Mouse (Mus musculus): ENCODE data around the gene Rnf181. TPM values are rescaled to one million over a fixed set of nuclear protein-coding genes. Genes with fewer than 3 reads are reported as not detected.

Rnf181 gene
- total RNA-seq, 2 experiments from 2014 or later = 37.1 to 44.0 TPM

DNA sequence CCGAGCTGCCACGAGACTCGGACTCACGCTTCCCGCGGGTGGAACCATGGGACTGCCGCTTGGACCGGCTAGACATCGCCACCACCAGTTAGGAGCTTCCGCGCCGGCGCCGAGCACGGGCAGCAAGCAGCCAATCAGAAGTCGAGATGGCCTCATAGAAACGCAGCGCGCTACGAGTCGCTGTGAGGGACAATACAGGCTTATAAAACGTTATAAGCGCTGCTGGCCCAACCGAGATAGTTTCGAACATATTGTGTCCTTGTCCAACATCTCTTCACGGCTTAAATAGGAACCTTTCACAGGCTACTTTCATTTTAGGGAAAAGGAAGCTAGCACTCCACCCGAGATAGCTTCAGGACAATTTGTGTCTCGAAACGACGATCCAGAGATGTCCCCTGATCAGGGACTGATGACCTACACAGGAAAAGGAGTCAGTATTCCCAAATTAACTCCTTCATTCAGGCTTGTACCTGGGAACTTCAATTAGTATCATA lies 21.6 kb downstream of the Rnf181 start, which contains the start of gene Usp39:
TSS of gene Usp39 (minus strand) at position 111 of the 494 bp plus-strand sequence.
- peak; percentile 88 for ATAC-seq (replicated peaks; ENCODE audit: low FRiP score, poor library complexity, severe bottlenecking)

DNA sequence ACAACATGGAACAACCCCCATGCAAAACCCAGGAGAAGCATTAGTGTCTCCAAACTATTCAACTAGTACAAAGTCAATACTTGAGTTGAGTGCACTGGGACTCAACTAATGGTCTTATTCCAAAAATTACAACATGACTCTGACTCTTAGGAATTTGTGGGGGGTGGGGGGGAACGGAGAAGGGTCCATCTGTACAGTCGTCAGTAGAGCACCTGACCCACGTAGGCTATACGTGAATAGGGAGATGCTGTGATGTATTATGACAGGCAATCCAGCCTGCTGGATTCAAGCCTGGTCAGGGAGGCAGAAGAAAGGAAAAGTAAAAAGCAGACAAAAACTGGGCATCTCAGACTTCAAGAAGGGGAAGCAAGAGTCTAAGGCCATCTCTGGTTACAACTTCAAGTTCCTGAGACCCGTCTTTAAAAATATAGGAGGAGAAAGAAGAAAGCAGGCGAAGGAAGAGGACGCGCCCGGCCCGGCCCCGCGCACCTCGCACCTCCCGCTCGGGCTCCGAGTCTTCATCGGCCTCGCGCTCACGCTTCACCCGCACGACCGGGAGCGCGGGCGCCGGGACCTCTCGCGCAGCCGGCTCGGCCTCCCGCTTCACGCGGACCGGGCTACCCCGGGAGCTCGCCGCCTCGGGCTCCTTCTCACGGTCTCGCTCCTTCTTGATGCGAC lies 22.2 kb downstream of the Rnf181 start:
- peak; percentile 46 for ATAC-seq (replicated peaks; ENCODE audit: low FRiP score, poor library complexity, severe bottlenecking)

DNA sequence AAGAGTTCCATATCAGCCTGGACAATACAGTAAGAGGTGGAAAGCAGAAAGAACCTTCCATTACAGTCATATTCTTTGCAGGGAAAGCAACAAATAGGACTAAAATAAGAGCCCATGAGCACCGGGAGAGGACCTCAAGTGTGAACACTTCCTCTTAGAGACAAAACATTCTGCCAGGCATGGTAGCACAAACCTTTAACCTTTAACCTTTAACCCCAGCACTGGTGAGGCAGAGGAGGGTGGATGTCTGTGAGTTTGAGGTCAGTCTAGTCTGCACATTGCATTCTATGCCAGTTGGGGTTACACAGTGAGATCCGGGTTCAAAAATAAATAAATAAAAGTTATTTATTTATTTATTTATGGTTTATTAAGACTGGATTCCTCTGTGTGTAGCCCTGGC lies 26.3 kb downstream of the Rnf181 start:
- ATAC-seq (replicated peaks; ENCODE audit: low FRiP score, poor library complexity, severe bottlenecking) = no peak

DNA sequence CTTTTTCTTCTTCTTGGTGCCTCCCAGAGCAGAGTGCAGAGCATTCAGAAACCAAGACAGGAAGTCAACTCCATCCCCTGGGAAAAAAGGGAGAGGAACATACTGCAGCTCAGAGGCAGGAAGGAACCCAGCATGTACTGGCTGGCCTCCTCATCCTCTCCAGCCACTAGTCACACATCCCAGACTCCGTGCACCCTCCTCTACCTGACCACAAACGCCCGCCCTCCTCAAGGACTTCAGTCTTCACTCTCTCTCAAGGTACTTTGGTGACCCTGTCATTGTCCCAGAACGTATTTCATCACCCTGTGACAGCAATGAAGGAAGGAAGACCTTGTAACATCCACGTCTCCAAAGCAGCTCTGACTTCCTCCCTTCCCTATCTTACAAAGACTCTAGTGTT lies 33.6 kb downstream of the Rnf181 start:
- ATAC-seq (replicated peaks; ENCODE audit: low FRiP score, poor library complexity, severe bottlenecking) = no peak

DNA sequence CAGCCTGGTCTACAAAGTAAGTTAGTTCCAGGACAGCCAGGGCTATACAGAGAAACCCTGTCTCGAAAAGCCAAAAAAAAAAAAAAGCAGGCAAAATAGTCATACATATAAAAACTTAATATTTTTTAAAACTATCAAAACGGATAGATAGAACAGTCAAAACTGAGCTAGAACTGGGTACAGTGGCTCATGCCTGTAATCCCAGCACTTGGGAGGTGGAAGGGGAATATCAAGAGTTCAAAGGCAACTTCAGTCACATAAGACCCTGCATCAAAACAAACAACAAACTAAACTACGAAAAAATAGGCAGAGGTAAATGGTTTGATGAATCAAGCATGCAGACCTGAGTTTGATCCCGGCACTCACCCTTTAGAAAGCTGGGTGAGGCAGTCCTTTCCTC lies 36.6 kb downstream of the Rnf181 start:
- ATAC-seq (replicated peaks; ENCODE audit: low FRiP score, poor library complexity, severe bottlenecking) = no peak

DNA sequence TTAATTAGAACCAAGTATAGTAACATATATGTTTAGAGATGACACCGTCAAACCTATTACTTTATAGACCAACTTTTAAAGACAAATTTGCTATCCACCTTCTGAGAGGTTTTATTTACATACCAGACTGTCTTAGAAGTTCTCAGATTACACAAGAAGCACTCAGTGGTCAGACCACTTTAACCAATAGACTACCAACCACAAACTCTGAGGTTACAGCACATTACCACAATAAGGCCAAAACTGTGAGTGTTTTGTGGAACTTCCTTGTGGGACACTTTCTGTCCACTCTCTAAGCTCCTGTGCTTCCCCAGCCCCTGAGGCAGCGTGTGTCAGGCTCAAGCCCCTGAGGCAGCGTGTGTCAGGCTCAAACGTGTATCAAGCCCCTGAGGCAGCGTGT lies 37.7 kb downstream of the Rnf181 start:
- no peak for ATAC-seq (replicated peaks; ENCODE audit: low FRiP score, poor library complexity, severe bottlenecking)

DNA sequence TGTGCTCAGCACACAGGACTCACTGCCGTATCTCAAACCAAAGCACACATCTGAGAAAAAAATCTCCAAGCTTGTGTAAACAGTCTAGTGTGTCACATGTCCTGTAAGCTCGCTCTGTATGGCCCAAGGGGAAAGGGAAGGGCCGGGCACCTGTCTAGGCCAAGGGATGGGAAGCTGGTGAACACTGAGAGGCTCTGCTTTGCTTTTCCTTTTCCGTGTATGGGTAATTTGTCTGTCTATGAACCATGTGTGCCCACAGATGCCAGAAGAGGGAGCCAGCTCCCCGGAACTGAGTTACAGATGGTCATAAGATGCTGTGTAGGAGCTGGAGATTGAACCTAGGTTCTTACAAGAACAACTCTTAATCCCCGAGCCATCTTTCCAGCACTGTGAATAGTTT lies 40.5 kb downstream of the Rnf181 start:
- peak; percentile 50 for ATAC-seq (replicated peaks; ENCODE audit: low FRiP score, poor library complexity, severe bottlenecking)

DNA sequence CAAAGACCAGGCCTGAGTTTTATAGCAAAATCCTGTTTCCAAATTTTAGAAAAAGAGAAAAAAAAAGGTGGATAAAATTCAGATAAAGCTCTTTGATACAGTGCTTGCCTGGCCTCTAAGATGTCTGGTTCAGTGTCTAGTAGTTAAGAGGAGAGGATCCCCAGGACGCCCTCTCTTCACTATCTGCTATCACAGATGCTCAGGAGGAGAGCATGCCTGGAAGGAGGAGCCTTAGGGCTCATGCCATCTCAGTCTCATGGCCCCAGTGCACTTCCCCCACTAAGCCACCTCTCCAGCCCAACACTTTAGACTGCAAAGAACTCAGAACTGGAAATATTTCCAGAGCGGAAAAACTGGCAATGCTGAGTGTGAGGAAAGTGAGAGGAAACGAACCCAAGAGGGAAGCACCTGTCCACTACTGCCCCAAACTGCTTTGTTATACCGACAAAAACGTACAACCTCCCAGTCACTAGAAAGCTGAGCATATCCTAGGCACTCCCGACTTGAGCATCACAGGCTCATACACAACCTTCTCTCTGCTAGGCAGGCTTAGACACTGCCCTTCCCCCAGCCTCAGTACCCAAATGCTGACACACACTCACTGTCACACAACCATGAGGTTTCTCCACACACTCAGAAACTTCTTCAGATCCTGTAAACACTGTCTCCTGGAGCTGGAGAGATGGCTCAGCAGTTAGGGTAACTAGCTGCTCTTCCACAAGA lies 42.8 kb downstream of the Rnf181 start:
- ATAC-seq (replicated peaks; ENCODE audit: low FRiP score, poor library complexity, severe bottlenecking) = peak; percentile 96

DNA sequence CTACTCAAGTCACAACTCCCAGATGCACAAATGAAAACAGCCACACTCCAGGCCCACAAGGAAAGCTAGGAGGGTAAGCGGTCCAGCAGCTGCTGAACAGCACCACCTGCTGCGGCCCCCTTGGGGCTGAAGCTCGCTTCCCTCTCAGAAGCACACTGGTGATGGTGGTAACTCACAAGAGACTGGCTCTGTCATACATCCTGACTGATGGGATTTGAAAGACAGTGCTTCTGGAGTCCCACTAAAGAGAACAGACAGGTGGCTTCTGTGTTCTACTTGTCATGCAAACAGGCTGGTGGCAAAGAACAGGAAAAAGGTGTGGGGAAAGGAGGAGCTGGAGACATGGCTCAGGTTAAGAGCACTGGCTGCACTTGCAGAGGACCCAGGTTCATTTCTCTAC lies 43.8 kb downstream of the Rnf181 start:
- no peak for ATAC-seq (replicated peaks; ENCODE audit: low FRiP score, poor library complexity, severe bottlenecking)

DNA sequence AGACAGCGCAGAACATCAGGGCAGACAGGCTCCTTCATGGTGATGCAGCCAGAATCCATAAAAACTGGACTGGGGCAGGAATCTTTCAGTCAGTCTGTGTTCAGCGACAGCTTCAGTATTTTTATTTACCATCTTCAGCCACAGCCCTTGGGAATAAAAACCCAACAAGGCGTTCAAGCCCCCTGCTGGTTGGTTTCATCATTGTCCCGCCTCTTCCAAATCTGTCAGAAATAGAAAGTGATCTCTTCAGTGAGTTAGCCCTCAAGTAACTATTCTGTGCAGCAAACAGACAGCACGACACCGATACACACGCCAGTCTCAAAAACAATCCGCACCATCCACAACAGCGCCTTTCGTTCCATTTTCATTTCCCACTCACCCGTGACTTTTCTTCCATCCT lies 47.7 kb downstream of the Rnf181 start:
- ATAC-seq (replicated peaks; ENCODE audit: low FRiP score, poor library complexity, severe bottlenecking) = peak; percentile 51; the same call in 1 of the 2 replicates

DNA sequence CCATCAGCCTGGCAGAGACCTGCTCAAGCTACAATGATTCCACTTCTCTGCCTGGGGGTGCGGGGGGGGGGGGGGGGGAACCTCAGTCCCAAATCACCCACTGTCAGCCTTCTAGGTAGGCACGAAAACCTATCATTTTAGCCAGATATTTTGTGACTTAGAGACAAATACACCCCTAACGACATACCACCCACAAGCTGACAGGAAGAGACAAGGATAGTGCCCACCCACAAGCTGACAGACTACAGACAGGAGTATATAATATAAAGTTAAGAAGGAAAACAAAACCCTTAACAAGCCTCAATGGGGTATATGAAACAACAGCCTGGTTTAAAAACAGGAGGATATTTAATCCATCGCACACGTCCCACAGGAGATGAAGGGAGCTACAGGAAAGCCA lies 48.3 kb downstream of the Rnf181 start:
- ATAC-seq (replicated peaks; ENCODE audit: low FRiP score, poor library complexity, severe bottlenecking) = no peak

DNA sequence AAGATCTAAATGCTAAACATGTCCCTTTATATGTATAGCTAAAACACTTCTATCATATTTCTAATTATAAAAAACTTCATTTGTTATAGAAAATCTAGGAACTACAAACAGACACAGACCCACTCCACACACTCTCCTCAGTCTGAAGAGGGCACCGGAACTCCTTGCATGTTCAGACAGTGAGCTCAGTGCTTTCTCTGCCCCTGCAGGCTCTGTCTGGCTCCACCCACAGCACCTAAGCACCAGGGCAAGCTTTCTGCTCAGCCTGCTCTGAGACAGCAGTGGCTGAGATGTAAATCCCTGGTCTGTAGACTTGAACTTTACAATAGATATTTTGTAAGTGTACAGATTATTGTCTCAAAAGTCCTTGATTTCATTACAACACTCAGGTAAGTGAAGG lies 50.7 kb downstream of the Rnf181 start:
- ATAC-seq (replicated peaks; ENCODE audit: low FRiP score, poor library complexity, severe bottlenecking) = no peak

DNA sequence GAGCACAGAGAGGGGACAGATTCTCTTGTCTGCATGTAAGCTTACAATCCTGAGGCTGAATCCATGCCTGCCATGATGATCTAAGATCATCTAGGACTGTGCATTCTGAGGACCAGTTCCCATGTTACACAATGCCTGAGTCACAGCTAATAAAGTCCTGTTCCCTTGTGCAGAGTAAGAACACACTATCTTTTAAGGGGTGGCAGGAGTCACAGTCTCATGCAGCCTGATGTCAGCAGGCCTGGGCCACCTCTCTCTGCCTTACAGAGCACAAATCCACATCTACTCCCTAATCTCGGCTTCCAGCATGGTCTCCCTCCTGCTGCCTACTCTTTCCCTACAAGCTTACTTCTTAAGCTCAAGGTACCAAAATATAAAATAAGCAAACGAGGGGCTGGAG lies 51.4 kb downstream of the Rnf181 start:
- ATAC-seq (replicated peaks; ENCODE audit: low FRiP score, poor library complexity, severe bottlenecking) = no peak

DNA sequence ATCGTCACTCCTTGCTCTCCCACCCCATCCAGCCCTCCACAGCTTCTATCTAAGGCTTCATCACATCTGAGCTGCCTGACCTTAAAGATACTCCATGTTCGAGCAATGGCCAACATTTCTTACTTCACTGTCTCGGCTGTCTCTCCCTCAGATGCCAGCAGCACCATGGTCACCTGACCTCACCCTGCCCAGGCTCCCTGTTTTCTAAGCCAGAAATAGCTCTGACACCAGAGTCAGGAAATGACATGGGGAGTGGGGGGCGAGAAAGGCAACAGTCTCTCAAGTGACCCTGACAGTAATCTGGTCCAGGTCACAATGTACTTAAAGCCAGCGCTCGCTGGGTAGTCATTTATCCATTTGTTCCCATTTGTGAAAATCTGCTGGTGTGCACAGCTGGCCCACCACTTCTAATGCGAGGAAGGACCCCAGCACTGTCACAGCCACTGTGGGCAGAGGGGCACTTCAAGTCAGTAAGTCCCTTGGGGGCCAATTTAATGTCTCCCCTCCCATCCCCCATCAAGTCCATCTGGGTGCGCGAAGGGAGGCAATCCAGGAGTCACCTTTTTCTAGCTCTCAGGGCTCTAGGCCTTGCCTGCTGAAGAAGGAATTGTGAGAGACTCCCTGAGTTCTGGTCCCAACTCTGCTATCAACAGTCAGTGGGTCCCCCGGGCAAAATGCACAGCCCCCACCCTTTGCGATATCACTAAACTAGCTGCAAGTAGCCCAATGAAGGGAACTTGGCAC lies 53.5 kb downstream of the Rnf181 start:
- ATAC-seq (replicated peaks; ENCODE audit: low FRiP score, poor library complexity, severe bottlenecking) = no peak

DNA sequence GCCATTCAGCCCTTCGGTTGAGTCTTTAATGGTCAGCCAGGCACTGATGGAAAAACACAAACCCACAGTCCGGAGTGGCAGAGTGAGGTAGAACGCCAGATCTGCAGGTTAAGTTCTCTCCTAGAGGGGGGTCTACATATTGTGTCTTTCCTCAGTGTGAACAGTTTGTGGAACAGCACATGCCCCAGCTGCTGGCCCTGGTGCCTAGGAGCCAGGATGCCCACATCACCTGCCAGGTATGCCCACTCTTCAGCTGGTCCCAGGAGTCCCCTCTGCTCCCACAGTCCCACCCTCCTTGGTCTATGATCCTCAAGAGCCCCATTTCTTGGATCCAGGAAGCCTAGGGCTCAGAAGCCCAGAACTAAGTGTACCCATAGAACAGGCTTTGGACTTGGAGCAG lies 54.6 kb downstream of the Rnf181 start:
- ATAC-seq (replicated peaks; ENCODE audit: low FRiP score, poor library complexity, severe bottlenecking) = no peak

Other genes with a start within 250 kb of the Rnf181 start
- gene Atoh8, start 131.4 kb downstream of the Rnf181 start, total RNA-seq (2015; ENCODE audit: low replicate concordance) = not detected in 2 replicates
- gene Atoh8, start 131.4 kb downstream of the Rnf181 start, total RNA-seq (2017; ENCODE audit: low replicate concordance) = not detected in 2 replicates
- gene Sftpb, start 62.3 kb downstream of the Rnf181 start, total RNA-seq (2015; ENCODE audit: low replicate concordance) = not detected in 2 replicates
- gene Sftpb, start 62.3 kb downstream of the Rnf181 start, total RNA-seq (2017; ENCODE audit: low replicate concordance) = 1.6 TPM in 1 of 2 replicates, not detected in the other
- 25.4 and 28.0 TPM in 2 replicates for gene Usp39, start 21.8 kb downstream of the Rnf181 start, total RNA-seq (2015; ENCODE audit: low replicate concordance)
- gene Usp39, start 21.8 kb downstream of the Rnf181 start, total RNA-seq (2017; ENCODE audit: low replicate concordance) = 27.8 and 34.2 TPM in 2 replicates
- gene 0610030E20Rik, start 19.6 kb downstream of the Rnf181 start, total RNA-seq (2015; ENCODE audit: low replicate concordance) = 9.2 and 11.5 TPM in 2 replicates
- gene 0610030E20Rik, start 19.6 kb downstream of the Rnf181 start, total RNA-seq (2017; ENCODE audit: low replicate concordance) = 8.8 and 15.0 TPM in 2 replicates
- gene Tmem150a, start 11.5 kb downstream of the Rnf181 start, total RNA-seq (2015; ENCODE audit: low replicate concordance) = 1.5 TPM in 1 of 2 replicates, not detected in the other
- 1.4 TPM in 1 of 2 replicates, not detected in the other for gene Tmem150a, start 11.5 kb downstream of the Rnf181 start, total RNA-seq (2017; ENCODE audit: low replicate concordance)
- 55.7 and 57.1 TPM in 2 replicates for gene Vamp5, start 13.5 kb upstream of the Rnf181 start, total RNA-seq (2015; ENCODE audit: low replicate concordance)
- gene Vamp5, start 13.5 kb upstream of the Rnf181 start, total RNA-seq (2017; ENCODE audit: low replicate concordance) = 9.5 and 21.2 TPM in 2 replicates
- 68.5 and 70.1 TPM in 2 replicates for gene Vamp8, start 23.7 kb upstream of the Rnf181 start, total RNA-seq (2015; ENCODE audit: low replicate concordance)
- 91.4 and 102 TPM in 2 replicates for gene Vamp8, start 23.7 kb upstream of the Rnf181 start, total RNA-seq (2017; ENCODE audit: low replicate concordance)
- 1.3 and 5.0 TPM in 2 replicates for gene Ggcx, start 47.4 kb upstream of the Rnf181 start, total RNA-seq (2015; ENCODE audit: low replicate concordance)
- gene Ggcx, start 47.4 kb upstream of the Rnf181 start, total RNA-seq (2017; ENCODE audit: low replicate concordance) = 0.85 and 2.1 TPM in 2 replicates
- gene Mat2a, start 72.6 kb upstream of the Rnf181 start, total RNA-seq (2015; ENCODE audit: low replicate concordance) = 77.8 and 93.8 TPM in 2 replicates
- gene Mat2a, start 72.6 kb upstream of the Rnf181 start, total RNA-seq (2017; ENCODE audit: low replicate concordance) = 44.9 and 67.3 TPM in 2 replicates
- gene Sh2d6, start 154.8 kb upstream of the Rnf181 start, total RNA-seq (2015; ENCODE audit: low replicate concordance) = not detected in 2 replicates
- gene Sh2d6, start 154.8 kb upstream of the Rnf181 start, total RNA-seq (2017; ENCODE audit: low replicate concordance) = not detected in 2 replicates
- 10.2 and 21.1 TPM in 2 replicates for gene Capg, start 177.4 kb upstream of the Rnf181 start, total RNA-seq (2015; ENCODE audit: low replicate concordance)
- gene Capg, start 177.4 kb upstream of the Rnf181 start, total RNA-seq (2017; ENCODE audit: low replicate concordance) = 22.2 and 29.0 TPM in 2 replicates
- gene Elmod3, start 231.5 kb upstream of the Rnf181 start, total RNA-seq (2015; ENCODE audit: low replicate concordance) = 2.1 and 5.6 TPM in 2 replicates
- 0.85 and 6.0 TPM in 2 replicates for gene Elmod3, start 231.5 kb upstream of the Rnf181 start, total RNA-seq (2017; ENCODE audit: low replicate concordance)
- gene Retsat, start 231.5 kb upstream of the Rnf181 start, total RNA-seq (2015; ENCODE audit: low replicate concordance) = 1.7 and 4.0 TPM in 2 replicates
- 3.5 and 3.8 TPM in 2 replicates for gene Retsat, start 231.5 kb upstream of the Rnf181 start, total RNA-seq (2017; ENCODE audit: low replicate concordance)

Data from erythroblast, adult 5-6 weeks (primary cell).